Mouse (Mus musculus) heart, embryonic 16.5 days (tissue): ENCODE data around the gene Nat8f2. TPM values are rescaled to one million over a fixed set of nuclear protein-coding genes. Genes with fewer than 3 reads are reported as not detected.
"Not testable (repeated sequence)": the region's sequence is repeated elsewhere in the genome, so short reads cannot be mapped to it uniquely, and the experiment has no call there.

Source experiments
- ATAC-seq: fragments of 200-750 bp; cut with Nextera tagmentation; replicated peaks from 2 replicates; pipeline ENCODE4 v1.8.0; 2017; ENCODE audit warnings: moderate number of reproducible peaks; ENCODE audit not compliant: insufficient read depth, low FRiP score; ENCODE audit errors: extremely low read depth
- H3K27ac ChIP-seq: fragments of 300-500 bp; sonication (generic); 2 replicates; pipeline ENCODE4 v1.5.1; 2014; ENCODE audit warnings: mild to moderate bottlenecking, low read length, control low read depth, moderate library complexity
- H3K27me3 ChIP-seq: fragments of 300-500 bp; sonication (generic); 2 replicates; pipeline ENCODE4 v1.6.1; 2014; ENCODE audit warnings: low read length, mixed read lengths; ENCODE audit not compliant: control insufficient read depth, insufficient read depth
- H3K36me3 ChIP-seq: fragments of 300-500 bp; sonication (generic); 2 replicates; pipeline ENCODE4 v1.6.1; 2014; ENCODE audit not compliant: control insufficient read depth, insufficient read depth
- H3K4me1 ChIP-seq: fragments of 300-500 bp; sonication (generic); 2 replicates; pipeline ENCODE4 v1.6.1; 2014; ENCODE audit warnings: low read length, mixed read lengths; ENCODE audit not compliant: control insufficient read depth, insufficient read depth
- H3K4me2 ChIP-seq: fragments of 300-500 bp; sonication (generic); 2 replicates; pipeline ENCODE4 v1.6.1; 2014; ENCODE audit warnings: low read depth, mild to moderate bottlenecking, control low read depth, low read length
- H3K4me3 ChIP-seq: fragments of 300-500 bp; sonication (generic); 2 replicates; pipeline ENCODE4 v1.5.1; 2014; ENCODE audit warnings: mild to moderate bottlenecking, control low read depth, low read length
- H3K9ac ChIP-seq: fragments of 300-500 bp; sonication (generic); 2 replicates; pipeline ENCODE4 v1.6.1; 2014; ENCODE audit warnings: low read length, control low read depth
- H3K9me3 ChIP-seq: fragments of 300-500 bp; sonication (generic); replicated peaks from 2 replicates; pipeline ENCODE4 v1.6.1; 2016; ENCODE audit warnings: low read length; ENCODE audit not compliant: control insufficient read depth
- WGBS: fragments of 180-500 bp; shearing (Covaris S2); extraction: QIAGEN DNeasy Blood & Tissue Kit; methylation state at CpG from one replicate; pipeline ENCODE4 v1.1.7; 2014; 5-methylcytosine and 5-hydroxymethylcytosine counted together
- polyA plus RNA-seq: library from polyadenylated mRNA; unstranded; fragments of >200 nt; fragmentation: Nextera tagmentation; extraction: Ambion mirVana; gene quantifications from 2 replicates; pipeline ENCODE4 v1.2.1, GENCODE M21; 2015

The Nat8f2 gene
- polyA plus RNA-seq, 1 experiment from 2014 or later, result not detected

- 77% methylated on average over 7 of the region's 7 CpGs for WGBS
- no peak overlapping the region for H3K9ac ChIP-seq
- no peak overlapping the region for H3K4me3 ChIP-seq
- H3K4me2 ChIP-seq, result no peak overlapping the region
- H3K9me3 ChIP-seq, result no peaks in the 10 kb centered on the region
- H3K27ac ChIP-seq, result no peak overlapping the region
- no peaks in the 10 kb centered on the region for H3K36me3 ChIP-seq
- no peaks in the 10 kb centered on the region for H3K4me1 ChIP-seq
- H3K27me3 ChIP-seq, result no peaks in the 10 kb centered on the region
- ATAC-seq, result no peak
Observed at GRCm38 (mm10) chr6:85851062-85851773, 17.7 kb downstream of the Nat8f2 start.

GRCm38 (mm10) chr6:85849240-85849639, 19.7 kb downstream of the Nat8f2 start:
- Histone ChIP-seq H3K9ac (no peak overlapping the region), H3K4me2 (no peak overlapping the region), H3K27ac (no peak overlapping the region), H3K9me3 (no peaks in the 10 kb centered on the region), H3K4me1 (no peaks in the 10 kb centered on the region), H3K27me3 (no peaks in the 10 kb centered on the region), H3K4me3 (no peak overlapping the region), H3K36me3 (no peaks in the 10 kb centered on the region)
- ATAC-seq, result no peak
- 33% methylated on average over 2 of the region's 2 CpGs for WGBS

GRCm38 (mm10) chr6:85848140-85848539, 20.8 kb downstream of the Nat8f2 start:
- no peaks in the 10 kb centered on the region for H3K9me3 ChIP-seq
- H3K27ac ChIP-seq, result no peak overlapping the region
- no peaks in the 10 kb centered on the region for H3K36me3 ChIP-seq
- H3K27me3 ChIP-seq, result no peaks in the 10 kb centered on the region
- ATAC-seq, result no peak
- H3K9ac ChIP-seq, result no peak overlapping the region
- H3K4me1 ChIP-seq, result no peaks in the 10 kb centered on the region
- no peak overlapping the region for H3K4me2 ChIP-seq
- H3K4me3 ChIP-seq, result no peak overlapping the region
- WGBS, result 87% methylated on average over 4 of the region's 4 CpGs

- no peak for ATAC-seq
- Histone ChIP-seq H3K4me2 (no peak overlapping the region), H3K4me1 (no peaks in the 10 kb centered on the region), H3K27me3 (no peaks in the 10 kb centered on the region), H3K27ac (no peak overlapping the region), H3K9ac (no peak overlapping the region), H3K9me3 (no peaks in the 10 kb centered on the region), H3K36me3 (no peaks in the 10 kb centered on the region), H3K4me3 (no peak overlapping the region)
- 53% methylated on average over 1 of the region's 1 CpGs for WGBS
Observed at GRCm38 (mm10) chr6:85846921-85847320, 22.0 kb downstream of the Nat8f2 start.

- not testable (repeated sequence) for H3K4me3 ChIP-seq, H3K4me1 ChIP-seq, ATAC-seq, H3K9me3 ChIP-seq, H3K27ac ChIP-seq, H3K4me2 ChIP-seq, H3K9ac ChIP-seq, H3K36me3 ChIP-seq, H3K27me3 ChIP-seq
- WGBS, result 72% methylated on average over 25 of the region's 25 CpGs
Observed at GRCm38 (mm10) chr6:85843677-85844458, 25.1 kb downstream of the Nat8f2 start.

GRCm38 (mm10) chr6:85839982-85840381, 29.0 kb downstream of the Nat8f2 start:
- Histone ChIP-seq H3K9ac (no peak overlapping the region), H3K27me3 (no peaks in the 10 kb centered on the region), H3K4me3 (no peak overlapping the region), H3K4me1 (no peaks in the 10 kb centered on the region), H3K9me3 (no peaks in the 10 kb centered on the region), H3K27ac (no peak overlapping the region), H3K4me2 (no peak overlapping the region), H3K36me3 (no peaks in the 10 kb centered on the region)
- 57% methylated on average over 4 of the region's 4 CpGs for WGBS
- ATAC-seq, result no peak

GRCm38 (mm10) chr6:85838674-85839073, 30.3 kb downstream of the Nat8f2 start:
- Histone ChIP-seq H3K4me3 (no peak overlapping the region), H3K9ac (no peak overlapping the region), H3K27ac (no peak overlapping the region), H3K27me3 (no peaks in the 10 kb centered on the region), H3K4me2 (no peak overlapping the region), H3K9me3 (no peaks in the 10 kb centered on the region), H3K4me1 (no peaks in the 10 kb centered on the region), H3K36me3 (no peaks in the 10 kb centered on the region)
- ATAC-seq, result no peak
- 77% methylated on average over 8 of the region's 8 CpGs for WGBS

- H3K27me3 ChIP-seq, H3K9ac ChIP-seq, H3K9me3 ChIP-seq, H3K4me1 ChIP-seq, H3K27ac ChIP-seq, H3K36me3 ChIP-seq: not testable (repeated sequence)
- Histone ChIP-seq H3K4me3 (peak overlapping the region; percentile 22), H3K4me2 (peak overlapping the region; percentile 49)
- 18% methylated on average over 12 of the region's 12 CpGs for WGBS
- peak; percentile 81 for ATAC-seq
Observed at GRCm38 (mm10) chr6:85837307-85837706, 31.7 kb downstream of the Nat8f2 start.

GRCm38 (mm10) chr6:85836827-85837226, 32.1 kb downstream of the Nat8f2 start:
- ATAC-seq, H3K36me3 ChIP-seq, H3K27me3 ChIP-seq, H3K27ac ChIP-seq, H3K4me3 ChIP-seq, H3K9ac ChIP-seq, H3K9me3 ChIP-seq, H3K4me1 ChIP-seq: not testable (repeated sequence)
- WGBS, result 16% methylated on average over 8 of the region's 9 CpGs
- peak overlapping the region; percentile 49 for H3K4me2 ChIP-seq
